Comparison of ENCODE assay signal across 11 mouse cellular contexts in genomic region chr5:144321681-144322080, GRCm38 (mm10). TPM values are rescaled to one million over a fixed set of nuclear protein-coding genes. Genes with fewer than 3 reads are reported as not detected.
DNase-seq lines count a peak whose midpoint lies in the region; ATAC-seq and TF ChIP-seq lines count a peak whose summit lies in the region.
"Had no signal": no experiment of that assay in that cellular context is flagged by ENCODE, and none has a peak within 500 bp of the region (broad histone marks: within the 10 kb centered on the region; RNA-seq: fewer than 3 reads in every experiment).

No protein-coding gene starts in this region.

- TF ChIP-seq CTCF in kidney, postnatal 0 days (IDR thresholded peaks at IDR 0.05; ENCODE audit: low read depth) = no peak

- H3K4me2 ChIP-seq in kidney, postnatal 0 days (ENCODE audit: low read length) = no peak overlapping the region
- H3K4me2 ChIP-seq in heart, embryonic 14.5 days (ENCODE audit: low read length) = no peak overlapping the region

- no peaks in the 10 kb centered on the region for H3K36me3 ChIP-seq in kidney, postnatal 0 days (ENCODE audit: insufficient read depth, low read length)
- H3K36me3 ChIP-seq in heart, embryonic 14.5 days (ENCODE audit: control insufficient read depth, insufficient read depth, low read length) = no peaks in the 10 kb centered on the region
- H3K36me3 ChIP-seq: embryonic facial prominence, embryonic 10.5 days had no signal

- no peak for ATAC-seq in kidney, postnatal 0 days (replicated peaks; ENCODE audit: low FRiP score, low read depth)
- peak; percentile 56; the same call in 1 of the 2 replicates for ATAC-seq in heart, embryonic 14.5 days (ENCODE audit: insufficient number of reproducible peaks, insufficient read depth, low FRiP score, low read depth)

- H3K9ac ChIP-seq in kidney, postnatal 0 days (ENCODE audit: low read depth, low read length) = no peak overlapping the region
- H3K9ac ChIP-seq in heart, embryonic 14.5 days (ENCODE audit: low read length) = no peak overlapping the region; the same call in 1 of the 2 replicates

- DNase-seq in kidney, postnatal 0 days (ENCODE audit: low spot score) = peak; percentile 42
- DNase-seq in kidney, adult 9 months = no peak
- peak; percentile 65 for DNase-seq in ZHBTc4 (ENCODE audit: low read depth, low spot score)
- peak; percentile 69 for DNase-seq in lung, postnatal 25 days (ENCODE audit: low spot score)
- DNase-seq in layer of hippocampus, adult 9-10 months (ENCODE audit: low spot score) = no peak
- no peak for DNase-seq in B cell, adult 2 months
- DNase-seq in cerebellum, postnatal 14 days = no peak
- DNase-seq: thymus, postnatal 25 days had no signal

- H3K27me3 ChIP-seq in kidney, postnatal 0 days (ENCODE audit: insufficient read depth, low read length) = no peaks in the 10 kb centered on the region
- H3K27me3 ChIP-seq in heart, embryonic 14.5 days (ENCODE audit: control insufficient read depth, insufficient read depth, low read length) = no peaks in the 10 kb centered on the region

- 23% methylated on average over 7 of the region's 7 CpGs for WGBS in kidney, postnatal 0 days
- WGBS in heart, embryonic 14.5 days = 18% methylated on average over 7 of the region's 7 CpGs

- H3K4me3 ChIP-seq in kidney, postnatal 0 days (replicated peaks; ENCODE audit: low read depth, low read length) = no peak overlapping the region
- H3K4me3 ChIP-seq in heart, embryonic 14.5 days (ENCODE audit: control insufficient read depth in 1 of 2, insufficient read depth in 1 of 2, low read depth in 1 of 2, low read length in 2 of 2) = no peak overlapping the region
- H3K4me3 ChIP-seq: embryonic facial prominence, embryonic 10.5 days had no signal

- H3K27ac ChIP-seq in kidney, postnatal 0 days = no peak overlapping the region
- H3K27ac ChIP-seq in heart, embryonic 14.5 days (replicated peaks in 1 of 2; ENCODE audit: control insufficient read depth in 1 of 2, insufficient read depth in 1 of 2, low read depth in 2 of 2, low read length in 2 of 2) = peak overlapping the region; percentile 51 to 72
- H3K27ac ChIP-seq: embryonic facial prominence, embryonic 10.5 days; macrophage had no signal

- peaks cover 12% of the 10 kb centered on the region; the same call in 1 of the 2 replicates for H3K4me1 ChIP-seq in kidney, postnatal 0 days (replicated peaks; ENCODE audit: insufficient read depth, low read length)
- peaks cover 9 to 13% of the 10 kb centered on the region in 2 experiments for H3K4me1 ChIP-seq in heart, embryonic 14.5 days (ENCODE audit: control insufficient read depth in 2 of 2, insufficient read depth in 2 of 2, low read length in 2 of 2)

- H3K9me3 ChIP-seq in kidney, postnatal 0 days (replicated peaks; ENCODE audit: low read length) = no peaks in the 10 kb centered on the region
- no peaks in the 10 kb centered on the region for H3K9me3 ChIP-seq in heart, embryonic 14.5 days (ENCODE audit: control insufficient read depth, low read length)
- H3K9me3 ChIP-seq: embryonic facial prominence, embryonic 10.5 days had no signal

RNA-seq across cellular contexts. Expression of gene Baiap2l1, which starts 36.2 kb away (rescaled TPM):
- polyA plus RNA-seq in kidney, postnatal 0 days (2015; fragmentation: Nextera tagmentation; extraction: Ambion mirVana) = 14.0 and 14.9 TPM in 2 replicates
- 10.8 and 11.0 TPM in 2 replicates for polyA plus RNA-seq in heart, embryonic 14.5 days (2014; fragmentation: Nextera tagmentation; extraction: Ambion mirVana)

Comparison
In these comparisons a context has a peak if more than half of its experiments do, and no peak if none do; other contexts are left out.
1. DNase-seq: peak in kidney, postnatal 0 days (single experiment), ZHBTc4 (single experiment) and lung, postnatal 25 days (single experiment); none in kidney, adult 9 months (single experiment), layer of hippocampus, adult 9-10 months (single experiment), B cell, adult 2 months (0 of 2) and cerebellum, postnatal 14 days (0 of 2).